Mouse (Mus musculus): Measurements from ENCODE around the gene Arhgap27.

The Arhgap27 gene

DNA sequence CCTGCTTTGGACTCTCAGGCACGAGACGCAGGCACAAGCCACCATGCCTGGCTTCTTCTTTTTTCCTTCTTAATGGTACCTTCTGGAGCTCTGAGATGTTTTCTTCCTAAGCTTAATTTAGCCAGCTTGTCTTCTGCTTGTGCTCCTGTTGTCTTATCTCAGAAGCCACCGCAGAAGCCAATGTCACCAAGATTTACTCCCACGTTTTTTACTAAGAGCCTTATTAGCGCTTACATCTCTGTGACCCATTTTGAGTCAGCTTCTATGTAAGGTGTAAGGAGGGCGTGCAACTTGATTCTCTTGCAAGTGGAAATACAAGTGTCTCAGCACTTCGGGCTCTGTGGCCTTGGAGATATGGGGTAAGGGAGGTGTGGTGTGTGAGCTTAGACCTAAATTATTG, 18.0 kb upstream of the Arhgap27 start:
- no peak for DNase-seq (ENCODE audit: low spot score in 2 of 2)

DNA sequence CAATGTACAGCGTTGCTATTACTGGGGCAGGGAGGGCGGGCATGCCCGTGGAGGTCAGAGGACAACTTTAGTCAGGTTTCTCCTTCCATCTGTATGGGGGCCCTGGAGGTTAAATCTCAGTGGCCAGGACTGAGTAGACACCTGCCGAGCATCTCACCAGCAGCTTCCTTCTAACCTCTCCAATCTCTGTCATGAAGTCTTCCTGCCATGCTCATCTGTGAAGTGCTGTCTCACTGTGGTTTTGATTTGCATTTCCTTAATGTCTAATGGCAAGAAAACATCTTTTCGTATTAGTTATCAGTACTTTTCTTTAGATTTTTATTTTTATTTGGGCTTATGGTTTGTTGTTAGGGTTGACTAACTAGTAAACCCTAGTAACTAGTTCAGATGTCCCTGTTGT, 17.0 kb upstream of the Arhgap27 start:
- DNase-seq (ENCODE audit: low spot score in 2 of 2), result no peak

DNA sequence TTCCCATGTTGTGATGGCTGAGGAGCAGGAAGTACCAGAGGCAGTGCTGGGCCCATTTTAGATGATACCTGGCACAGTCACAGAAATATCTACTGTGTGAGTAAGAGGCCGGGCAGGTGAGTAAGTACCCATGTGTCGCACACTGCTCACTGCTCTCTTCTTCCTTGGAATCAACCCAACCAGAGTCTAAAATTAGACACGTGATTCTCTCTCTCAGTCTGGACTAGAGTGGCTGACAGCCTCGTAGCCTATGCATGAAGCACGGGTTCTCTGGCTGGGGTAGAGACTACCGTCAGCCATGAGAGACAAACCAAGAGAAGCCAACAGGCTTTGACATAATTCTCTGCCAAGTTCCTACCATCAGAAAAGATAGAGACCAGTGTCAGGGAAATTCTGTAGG, 14.8 kb upstream of the Arhgap27 start:
- DNase-seq (ENCODE audit: low spot score in 2 of 2), result no peak

DNA sequence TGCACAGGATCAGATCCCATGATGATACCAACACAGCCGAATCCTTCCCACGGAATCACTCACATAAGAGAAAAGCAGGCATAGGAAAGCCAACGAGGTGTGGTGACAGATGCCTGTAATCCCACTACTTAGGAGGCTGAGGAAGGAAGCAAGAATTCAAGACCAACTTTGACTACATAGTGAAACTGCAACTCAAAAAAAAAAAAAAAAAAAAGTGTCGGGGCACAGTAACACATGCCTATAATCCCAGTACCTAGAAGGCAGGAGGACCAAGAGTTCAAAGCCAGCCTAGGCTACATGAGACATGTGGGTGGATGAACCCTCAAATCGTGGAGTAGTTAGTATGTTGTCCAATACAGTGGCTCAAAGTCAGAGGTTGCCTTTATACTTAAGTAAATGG, 12.3 kb upstream of the Arhgap27 start:
- no peak for DNase-seq (ENCODE audit: low spot score in 2 of 2)

DNA sequence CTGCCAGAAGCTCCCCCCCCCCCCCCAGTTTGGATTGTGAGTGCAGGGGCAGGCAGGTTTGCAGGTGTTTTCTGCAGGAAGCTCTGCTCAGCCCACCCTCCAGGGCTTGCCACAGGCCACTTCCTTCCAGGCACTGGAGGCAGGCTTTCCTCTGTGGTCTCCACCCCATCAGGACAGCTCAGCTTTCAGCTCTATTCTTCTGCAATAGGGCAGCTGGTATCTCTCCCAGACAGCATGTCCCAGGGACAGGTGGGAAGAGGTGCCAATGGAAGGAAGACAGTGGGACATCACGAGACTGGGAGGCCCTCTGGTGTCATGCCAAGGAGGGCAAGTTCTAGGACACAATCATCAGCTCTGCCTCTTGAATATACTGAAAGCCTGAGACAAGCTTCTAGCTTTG, 11.8 kb upstream of the Arhgap27 start:
- DNase-seq (ENCODE audit: low spot score in 2 of 2), result no peak

DNA sequence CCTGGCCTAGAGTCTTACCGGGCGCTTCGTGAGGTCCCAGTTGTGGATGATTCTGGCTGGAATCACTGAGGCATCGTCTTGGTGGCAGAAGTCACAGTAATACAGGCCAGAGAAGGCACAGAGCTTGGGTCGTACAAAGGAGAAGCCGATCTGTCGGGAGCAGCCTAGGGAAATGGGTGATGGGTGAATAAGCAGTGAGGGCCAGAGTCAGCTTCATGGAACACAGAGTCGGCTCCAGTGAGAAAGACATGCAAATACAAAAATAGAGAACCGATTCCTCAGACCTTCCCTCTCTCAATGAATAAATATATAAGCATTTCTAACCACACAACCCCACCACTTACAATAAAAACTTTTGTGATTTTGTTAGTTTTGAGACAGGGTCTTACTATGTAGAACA, 10.4 kb upstream of the Arhgap27 start:
- no peak for DNase-seq (ENCODE audit: low spot score in 2 of 2)

DNA sequence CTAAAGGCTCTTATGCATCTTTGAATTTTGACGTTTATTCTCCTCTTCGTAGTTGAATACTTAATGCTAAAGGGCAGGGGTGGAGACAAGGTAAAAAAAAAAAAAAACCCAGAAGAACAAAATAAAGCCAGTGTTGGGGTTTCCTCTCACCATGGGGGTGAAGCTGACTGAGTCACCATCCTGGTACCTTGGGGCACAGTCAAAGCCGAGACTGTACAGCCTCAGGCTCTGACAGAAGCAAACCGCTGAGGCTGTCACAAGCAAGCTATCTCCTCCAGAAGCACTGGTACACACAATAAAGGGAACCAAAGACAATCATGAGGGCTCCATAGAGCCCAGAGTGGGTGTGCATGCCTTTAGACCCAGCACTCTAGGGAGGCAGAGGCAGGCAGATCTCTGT, 9.1 kb upstream of the Arhgap27 start:
- DNase-seq (ENCODE audit: low spot score in 2 of 2), result no peak

DNA sequence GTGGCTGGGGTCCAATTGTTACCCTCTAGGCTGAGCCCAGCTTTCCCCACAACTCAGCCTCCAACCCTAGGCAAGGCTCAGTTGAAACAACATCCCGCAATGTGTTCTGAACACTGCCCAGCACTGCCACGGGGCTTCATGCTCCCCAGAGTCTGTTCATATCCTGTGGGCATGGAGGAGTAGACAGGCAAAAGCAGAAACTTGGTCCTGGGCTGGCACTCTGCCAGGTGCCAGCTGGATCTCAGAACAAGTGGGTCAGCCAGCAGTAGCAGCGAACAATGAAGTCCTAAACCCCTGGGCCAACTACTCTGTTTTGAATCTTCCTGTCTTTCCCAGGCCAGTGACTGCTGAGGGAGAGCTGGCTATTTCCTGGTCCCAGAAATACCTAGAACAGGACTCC, 8.6 kb upstream of the Arhgap27 start:
- DNase-seq (ENCODE audit: low spot score in 2 of 2), result no peak

DNA sequence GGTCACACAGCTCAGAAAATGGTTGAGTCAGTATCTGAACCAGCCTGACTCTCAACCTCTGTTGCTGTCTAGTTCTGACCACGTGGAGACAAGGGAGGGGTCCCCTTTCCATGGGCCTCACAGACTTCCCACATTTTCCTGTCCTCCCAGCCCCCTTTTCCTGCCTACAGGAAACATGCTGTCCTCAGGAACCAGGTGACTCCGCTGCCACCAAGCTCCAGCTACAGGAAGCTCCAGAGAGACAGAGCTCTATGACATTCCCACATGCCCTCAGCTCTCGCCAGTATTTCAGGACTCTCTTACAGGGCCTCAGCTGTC, 7.7 kb upstream of the Arhgap27 start:
- DNase-seq (ENCODE audit: low spot score in 2 of 2), result no peak

DNA sequence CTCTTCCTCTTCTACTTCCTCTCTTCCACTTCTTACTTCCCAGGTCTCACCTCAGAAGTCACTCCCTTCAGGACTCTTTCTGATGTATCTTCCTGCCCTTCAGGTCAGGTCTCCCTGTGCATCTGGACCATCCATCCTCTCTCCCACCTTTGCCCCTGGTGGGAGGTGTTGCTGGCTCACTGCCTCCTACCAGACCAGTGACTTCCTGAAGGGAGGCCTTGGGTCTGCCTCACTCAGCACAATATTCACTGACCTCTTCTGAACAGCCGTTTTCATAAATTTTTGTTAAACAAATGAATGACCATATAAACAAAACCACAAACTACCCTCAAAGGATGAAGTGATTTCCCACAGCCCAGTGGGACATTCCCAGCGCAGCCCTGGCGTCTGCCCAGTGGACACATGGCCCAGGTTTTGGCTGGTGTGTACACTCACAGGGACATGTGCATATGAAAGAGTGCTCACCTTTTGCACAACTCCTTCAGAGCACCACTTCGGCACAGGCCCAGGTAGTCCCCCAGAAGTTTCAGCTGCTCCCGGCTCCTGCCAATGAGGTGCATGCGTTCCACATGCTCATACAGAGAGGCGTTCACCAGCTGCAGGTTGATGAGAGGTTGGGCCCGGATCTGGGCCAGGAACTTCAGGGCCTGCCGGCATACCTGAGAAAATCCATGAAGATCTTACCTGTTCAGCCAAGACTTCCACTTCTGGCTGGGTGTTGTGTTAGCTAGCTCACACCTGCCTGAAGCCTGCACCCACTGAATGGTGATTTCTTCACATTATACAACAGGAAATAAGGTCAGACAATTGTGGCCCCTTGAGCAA, 7.1 kb upstream of the Arhgap27 start:
- no peak for DNase-seq (ENCODE audit: low spot score in 2 of 2)

DNA sequence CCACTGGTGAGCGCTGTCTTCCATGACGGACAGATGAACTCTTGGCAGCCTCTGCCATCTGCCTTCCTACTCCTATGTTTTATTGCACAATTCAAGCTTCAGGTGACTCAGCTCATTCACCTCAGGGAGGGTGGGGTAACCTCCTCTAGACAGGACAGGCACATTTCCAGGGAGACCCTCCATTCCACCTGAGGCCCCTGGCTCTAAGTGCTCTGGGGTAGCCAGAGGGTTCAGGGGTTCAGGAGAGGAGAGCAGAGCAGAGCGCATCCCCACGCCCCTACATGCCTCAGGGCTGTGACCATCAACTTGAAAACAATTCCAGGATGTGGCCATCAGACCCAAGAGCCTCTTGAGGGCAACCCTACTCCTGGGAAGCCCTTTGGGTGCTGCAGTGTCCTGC, 2.0 kb upstream of the Arhgap27 start:
- DNase-seq (ENCODE audit: low spot score in 2 of 2), result no peak

DNA sequence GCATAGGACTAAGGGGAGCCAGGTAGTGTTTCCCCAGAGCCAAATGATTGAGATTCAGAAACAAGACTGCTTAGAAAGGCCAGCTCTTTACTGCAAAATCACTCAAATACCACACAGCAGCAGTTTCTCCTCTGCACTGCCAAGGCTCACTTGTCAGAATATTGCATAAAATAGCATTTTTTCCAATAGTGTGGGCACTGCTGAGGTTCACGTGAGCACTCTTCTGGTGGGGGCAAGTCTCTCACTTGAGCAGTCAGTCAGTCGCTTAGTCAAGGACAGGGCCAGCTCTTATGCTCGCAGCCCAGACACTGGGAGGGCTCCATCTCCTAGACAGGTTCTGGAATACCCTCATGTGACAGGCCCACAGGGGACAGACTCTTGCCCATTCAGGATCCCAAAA, 1.5 kb upstream of the Arhgap27 start:
- no peak for DNase-seq (ENCODE audit: low spot score in 2 of 2)

DNA sequence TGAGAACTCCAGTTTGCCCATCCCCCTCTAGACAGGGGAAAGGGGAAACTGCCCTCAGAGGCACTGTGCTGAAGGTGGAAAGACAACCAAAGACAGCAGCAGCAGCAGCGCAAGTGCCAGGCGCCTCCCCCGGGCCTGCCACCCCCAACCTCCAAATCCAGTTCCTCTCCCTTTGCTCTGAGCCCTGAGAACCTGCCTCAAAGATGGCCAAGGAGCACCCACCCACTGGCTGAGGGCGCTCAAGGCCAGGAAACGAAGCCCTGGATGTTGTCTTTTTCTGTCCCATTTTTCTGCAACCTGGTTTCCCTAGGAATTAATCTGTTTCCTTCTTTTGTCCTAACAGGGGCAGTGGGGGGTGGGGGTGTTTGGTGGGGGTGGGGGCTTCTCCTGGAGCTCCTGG, 843 bp upstream of the Arhgap27 start:
- DNase-seq (ENCODE audit: low spot score in 2 of 2), result no peak

DNA sequence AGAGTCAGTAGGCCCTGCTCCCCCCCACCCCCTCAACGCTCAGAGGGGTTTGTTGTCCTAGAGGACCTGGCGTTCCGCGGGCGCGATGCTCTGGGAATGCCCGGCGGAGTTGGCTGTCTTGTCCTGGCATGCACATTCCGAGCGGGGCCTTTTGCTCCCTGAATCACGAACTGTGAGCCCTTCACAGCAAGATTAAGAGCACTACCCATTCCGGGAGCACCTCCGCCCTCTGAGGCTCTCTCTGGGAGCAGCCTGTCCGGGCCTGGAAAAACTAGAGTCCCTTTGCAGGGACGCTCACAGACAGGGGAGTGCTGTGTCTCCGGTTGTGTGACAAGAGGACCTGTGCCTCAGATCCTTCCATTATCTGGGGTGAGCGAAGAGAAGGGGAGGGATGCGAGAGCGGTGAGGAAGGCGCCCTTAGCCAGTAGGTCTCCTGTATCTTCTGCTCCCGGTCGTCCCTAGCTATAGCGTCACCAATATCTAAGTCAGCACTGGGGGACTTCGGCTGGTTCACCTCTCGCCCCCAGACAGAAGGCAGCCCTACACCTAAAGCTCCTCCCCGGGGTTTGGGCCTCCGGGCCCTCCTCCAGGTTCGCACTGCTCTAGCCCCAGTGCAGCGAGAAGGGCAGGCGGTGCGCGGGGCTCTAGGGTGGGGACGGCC, 841 bp downstream of the Arhgap27 start:
- DNase-seq (ENCODE audit: low spot score in 2 of 2), result peak in 1 of 2 experiments; percentile 51

DNA sequence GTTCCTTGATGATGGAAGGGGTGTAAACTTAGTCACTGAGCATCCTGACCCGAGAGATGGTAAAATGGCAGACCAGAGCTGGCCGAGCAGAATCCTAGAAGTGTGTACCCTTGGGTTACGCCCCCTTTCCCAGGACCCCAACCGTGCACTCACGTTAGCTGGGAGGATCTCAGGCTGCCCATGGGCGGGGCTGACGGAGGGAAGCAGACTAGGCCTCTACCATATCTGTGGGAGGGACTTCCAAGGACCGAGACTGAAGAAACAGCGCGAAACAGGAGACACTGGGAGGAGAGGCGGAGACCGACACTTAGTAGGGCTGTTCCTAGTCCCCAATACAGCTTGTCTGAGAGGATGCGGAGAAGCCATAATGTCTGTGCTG, 1.4 kb downstream of the Arhgap27 start:
- DNase-seq (ENCODE audit: low spot score in 2 of 2), result no peak

DNA sequence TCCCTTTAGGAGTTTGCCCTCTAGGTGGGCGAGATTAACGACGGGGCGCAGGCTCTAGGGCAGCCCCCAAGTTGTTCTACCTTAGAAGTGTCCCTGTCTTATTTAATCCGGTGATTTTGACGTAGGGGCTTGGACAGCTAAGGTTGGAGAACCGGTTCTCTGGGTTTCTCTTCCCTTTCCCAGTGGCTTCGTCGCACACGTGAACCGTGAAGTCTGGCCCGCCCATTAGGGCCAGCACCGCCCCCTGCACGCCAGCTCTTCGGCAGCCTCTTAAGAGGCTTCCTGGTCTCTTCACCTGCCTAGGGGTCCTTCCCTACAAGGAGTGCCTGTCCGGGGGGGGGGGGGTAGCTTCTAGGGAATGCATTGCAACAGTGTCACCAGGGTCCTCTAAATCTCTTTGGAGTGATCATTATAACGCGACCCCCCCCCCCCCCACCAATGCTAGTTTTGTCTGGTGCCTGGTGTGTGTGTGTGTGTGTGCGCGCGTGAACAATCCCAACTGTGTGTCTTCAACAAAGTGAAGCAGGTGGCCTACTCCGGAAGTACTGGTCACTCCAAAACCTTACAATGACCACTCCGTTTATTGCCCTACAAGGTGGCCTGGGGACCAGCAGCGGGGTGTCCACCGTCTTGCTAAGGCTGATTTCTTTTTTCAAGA, 2.0 kb downstream of the Arhgap27 start:
- DNase-seq (ENCODE audit: low spot score in 2 of 2), result peak in 1 of 2 experiments; percentile 64

DNA sequence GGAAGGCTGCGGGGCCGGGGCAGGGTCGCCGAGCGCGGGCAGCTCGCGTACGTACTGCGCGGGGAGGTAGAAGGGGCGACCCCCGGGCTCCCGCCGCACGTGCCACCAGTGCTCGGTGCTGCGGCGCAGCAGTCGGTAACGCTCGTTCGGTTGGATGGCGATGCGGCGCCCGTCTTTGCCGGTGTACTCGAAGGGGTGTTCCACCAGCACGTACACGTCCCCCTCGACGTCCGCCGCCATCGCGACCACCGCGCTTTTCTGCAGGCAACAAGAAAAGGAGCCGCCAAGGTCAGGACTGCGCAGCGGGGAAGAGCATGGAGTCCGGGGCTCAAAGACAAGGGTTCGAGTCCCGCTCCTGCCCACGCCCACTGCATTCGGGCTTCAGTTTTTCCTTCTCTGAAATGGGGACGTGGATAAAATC, 2.8 kb downstream of the Arhgap27 start:
- no peak for DNase-seq (ENCODE audit: low spot score in 2 of 2)

DNA sequence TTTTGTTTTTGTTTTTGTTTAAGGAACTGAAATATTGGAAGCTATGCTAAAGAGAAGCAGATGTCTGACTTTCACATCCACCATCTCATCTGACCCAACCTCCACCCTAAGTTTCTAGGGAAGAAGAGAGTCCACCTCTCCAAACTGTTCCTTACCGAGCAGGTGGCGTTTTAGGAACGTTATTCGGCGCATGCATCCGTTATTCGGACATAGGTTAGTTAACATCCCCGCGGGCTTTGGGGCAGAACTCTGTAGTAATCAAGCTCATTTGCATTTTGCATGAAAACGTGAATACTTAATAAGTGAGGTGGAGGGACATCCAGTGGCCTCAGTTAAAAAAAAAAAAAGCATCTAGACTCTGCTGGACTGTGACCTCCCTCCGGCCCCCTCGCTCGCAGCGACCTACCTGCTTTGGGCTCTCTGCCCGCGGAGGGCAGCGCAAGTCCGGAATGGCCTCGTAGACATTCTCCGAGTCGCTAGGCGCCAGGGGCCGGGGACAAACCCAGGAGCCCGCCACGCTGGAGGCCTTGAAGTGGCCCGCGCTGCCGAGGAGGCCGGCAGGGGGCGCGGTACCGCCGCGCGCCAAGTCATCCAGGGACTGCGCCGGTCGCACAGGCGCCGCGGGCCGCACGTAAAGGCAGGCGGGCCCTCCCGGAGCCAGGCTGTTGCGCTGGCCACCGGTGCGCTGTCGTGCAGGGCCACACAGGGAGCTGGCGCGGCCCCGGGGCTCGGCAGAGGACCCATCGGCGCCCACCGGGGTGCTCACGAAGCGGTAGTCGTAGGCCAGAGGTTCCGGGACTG, 3.5 kb downstream of the Arhgap27 start:
- peak; percentile 76 to 78 for DNase-seq (ENCODE audit: low spot score in 2 of 2)

DNA sequence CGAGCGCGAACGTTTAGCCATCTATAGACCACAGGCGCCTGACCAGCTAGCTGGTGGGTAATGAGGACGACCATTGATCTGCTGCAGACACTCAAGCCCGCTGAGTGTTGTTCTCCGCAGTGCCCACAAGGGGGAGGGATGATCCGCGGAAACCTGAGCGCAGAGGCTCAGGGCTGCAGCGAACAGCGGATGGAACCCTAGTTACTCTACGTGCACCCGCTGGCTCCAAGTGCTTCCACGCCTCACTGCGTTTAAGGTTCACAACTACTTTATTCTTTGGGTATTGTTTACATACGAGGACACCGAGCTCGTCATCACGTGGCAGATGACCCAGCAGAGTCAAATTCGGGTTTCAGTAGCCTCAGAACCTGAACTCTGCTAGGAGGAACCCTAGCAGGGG, 4.4 kb downstream of the Arhgap27 start:
- peak; percentile 45 to 57 for DNase-seq (ENCODE audit: low spot score in 2 of 2)

DNA sequence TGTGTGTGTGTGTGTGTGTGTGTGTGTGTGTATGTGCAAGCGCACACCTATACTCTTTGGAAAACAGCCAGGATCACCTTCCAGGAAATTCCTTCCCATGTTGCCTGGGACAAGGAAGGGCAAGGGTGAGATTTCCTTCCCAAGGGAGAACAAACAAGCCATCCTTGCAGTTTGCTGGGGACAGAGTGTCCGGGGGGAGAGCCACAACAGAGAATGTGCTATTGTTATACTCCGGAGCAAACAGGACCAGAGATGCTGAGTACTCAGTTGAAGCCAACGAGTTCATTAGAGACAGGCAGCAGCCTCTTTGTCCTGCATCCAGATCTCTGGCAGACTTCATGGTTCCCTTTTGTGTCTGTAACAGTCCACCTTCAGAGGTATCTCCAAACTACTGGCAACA, 5.2 kb downstream of the Arhgap27 start:
- no peak for DNase-seq (ENCODE audit: low spot score in 2 of 2)

DNA sequence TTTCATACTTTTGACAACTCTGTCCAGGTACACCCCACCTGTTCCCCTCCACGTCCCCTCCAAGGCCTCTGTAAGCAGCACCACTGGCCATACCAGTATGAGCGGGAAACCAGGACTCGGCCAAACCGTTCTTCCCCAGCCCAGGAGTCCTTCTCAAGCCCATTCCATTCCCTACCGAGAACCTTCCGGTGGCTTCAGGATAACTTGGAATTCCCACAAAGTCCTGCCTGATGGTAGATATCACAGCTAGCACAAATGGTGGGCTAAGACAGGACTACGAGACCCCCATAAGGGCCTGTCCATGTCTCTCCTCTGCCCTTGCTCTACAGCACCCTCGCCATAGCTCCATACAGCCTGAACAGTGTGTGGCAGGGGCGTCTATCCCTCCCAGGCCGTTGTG, 5.8 kb downstream of the Arhgap27 start:
- DNase-seq (ENCODE audit: low spot score in 2 of 2), result no peak

DNA sequence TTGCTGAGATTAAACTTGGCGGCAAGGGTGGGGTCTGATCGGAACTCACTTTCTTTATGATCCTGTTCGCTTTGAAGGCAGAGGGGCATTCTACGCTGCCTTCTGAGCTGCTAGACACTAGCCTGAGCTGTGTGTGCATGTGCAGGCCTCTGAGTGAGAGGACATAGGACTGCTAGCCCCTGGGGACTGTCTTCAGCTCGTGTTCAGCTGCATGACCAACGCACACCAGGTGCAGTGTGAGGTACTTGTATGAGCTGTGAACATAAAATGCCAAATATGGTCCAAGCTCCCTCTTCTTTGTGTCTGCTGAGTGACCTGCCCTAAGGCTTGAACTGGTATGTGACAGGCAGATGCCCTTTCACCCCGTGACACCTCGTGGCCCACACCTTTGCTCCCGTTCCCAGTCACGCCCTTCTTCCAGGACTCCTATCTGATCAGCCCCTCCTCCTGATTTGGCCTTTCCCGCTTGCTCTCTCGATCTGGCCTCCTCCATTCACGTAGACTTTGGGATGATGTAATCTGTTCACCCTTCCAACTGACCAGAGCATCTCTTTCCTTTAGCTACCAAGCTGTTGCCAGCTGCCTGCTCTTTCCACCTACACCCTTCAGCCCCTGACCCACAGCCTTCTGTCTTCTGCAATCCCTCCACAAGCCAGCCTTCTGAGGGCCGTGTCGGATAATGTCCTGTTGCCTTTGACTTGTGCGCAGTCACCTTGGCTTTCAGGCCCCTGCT, 6.4 kb downstream of the Arhgap27 start:
- DNase-seq (ENCODE audit: low spot score in 2 of 2), result no peak
